Mouse (Mus musculus): ENCODE measurements around the gene Retnla.

DNA sequence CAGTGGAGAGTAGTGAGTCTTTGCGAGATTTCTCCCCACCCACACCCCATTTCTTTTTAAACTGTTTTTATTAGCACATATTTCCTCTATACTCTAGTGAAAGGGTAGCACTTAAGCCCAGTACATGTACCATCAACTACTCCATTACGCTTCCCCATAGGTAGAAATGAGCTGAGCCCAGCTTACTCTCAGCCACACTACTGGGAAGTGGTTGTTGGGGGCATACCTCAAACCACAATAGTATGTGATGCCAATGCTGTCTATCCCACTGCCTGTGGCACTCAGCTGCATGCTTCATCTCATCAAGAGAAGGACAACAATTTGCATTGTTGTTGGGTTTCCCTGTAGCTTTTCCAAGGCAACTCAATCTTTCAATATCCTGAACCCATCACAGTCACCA lies 41.4 kb upstream of the Retnla start:
- TF ChIP-seq CTCF (IDR thresholded peaks at IDR 0.05) (no peak), EP300 (IDR thresholded peaks at IDR 0.05) (no peak)

All from lung, postnatal 0 days (tissue).